Mouse (Mus musculus) liver, adult 2 months (tissue): ENCODE data around the gene Tnfrsf25.
A peak's percentile ranks its signal among the peaks of the same experiment; 100 is the strongest.

Source experiments
- CTCF ChIP-seq: fragments of 200-500 bp; IDR thresholded peaks from 2 replicates; pipeline ENCODE4 v1.5.1; 2011; ENCODE audit warnings: low read depth, low read length, control low read depth
- POLR2A ChIP-seq: fragments of 200-500 bp; IDR thresholded peaks from 2 replicates; pipeline ENCODE4 v1.6.1; 2011; ENCODE audit warnings: low read length, control low read depth; ENCODE audit not compliant: insufficient read depth; ENCODE audit errors: extremely low read depth

DNA sequence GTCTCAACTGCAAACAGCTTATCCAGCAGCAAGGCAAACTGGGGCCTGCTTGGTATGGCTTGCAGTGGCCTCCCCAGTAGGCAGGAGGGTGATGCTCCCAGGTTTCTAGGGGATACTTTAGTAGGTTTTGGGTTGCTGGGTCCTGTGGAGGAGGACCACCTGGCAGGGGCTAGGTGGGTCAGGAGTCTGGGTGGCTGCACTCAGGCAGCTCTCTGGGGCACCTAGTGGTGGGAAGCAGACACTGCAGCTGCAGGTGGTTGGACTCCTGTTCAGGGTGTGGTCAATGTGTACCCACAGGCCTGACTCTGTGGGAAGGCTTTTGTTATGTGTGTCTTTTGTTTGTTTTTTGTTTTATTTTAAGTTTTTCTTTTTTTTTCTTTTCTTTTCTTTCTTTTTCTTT is 18.8 kb downstream of the Tnfrsf25 start:
- no peak for TF ChIP-seq POLR2A
- peak; percentile 87 for TF ChIP-seq CTCF
